Mouse (Mus musculus): Measurements from ENCODE around the gene Axdnd1.

Axdnd1 gene

DNA sequence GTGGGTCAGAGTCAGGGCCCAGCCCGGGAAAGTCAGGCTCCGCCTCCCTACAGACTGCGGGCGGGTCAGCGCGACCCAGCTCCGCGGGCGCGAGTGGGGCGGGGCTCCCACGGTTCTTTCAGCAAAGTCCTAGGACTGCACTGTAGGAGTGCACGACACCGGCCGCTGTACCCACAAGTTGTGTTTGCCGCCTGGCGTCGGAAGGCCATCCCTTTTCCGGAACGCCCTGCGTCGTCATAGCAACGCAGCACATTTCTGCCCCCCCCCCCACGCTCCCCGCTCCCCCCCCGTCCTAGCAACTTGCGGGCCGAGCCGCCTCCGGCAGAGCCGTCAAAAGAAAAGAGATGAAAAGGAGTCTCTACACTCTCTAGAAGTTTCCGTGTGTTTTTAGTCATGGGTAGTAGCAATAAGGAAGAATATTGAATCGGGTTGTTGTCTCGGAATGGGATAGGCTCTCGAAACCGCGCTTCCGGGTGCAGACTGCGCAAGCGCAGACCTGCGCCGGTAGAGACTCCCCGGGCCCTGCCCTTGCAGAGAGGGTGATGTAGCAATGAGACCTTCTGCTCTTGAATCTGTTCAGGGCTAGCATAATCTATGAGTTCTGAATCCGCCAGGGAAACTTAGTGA, at the start of gene Axdnd1:
TSS of gene Axdnd1 (minus strand) at position 489 of the 627 bp plus-strand sequence.
- peak; percentile 90 for DNase-seq (ENCODE audit: low spot score)

DNA sequence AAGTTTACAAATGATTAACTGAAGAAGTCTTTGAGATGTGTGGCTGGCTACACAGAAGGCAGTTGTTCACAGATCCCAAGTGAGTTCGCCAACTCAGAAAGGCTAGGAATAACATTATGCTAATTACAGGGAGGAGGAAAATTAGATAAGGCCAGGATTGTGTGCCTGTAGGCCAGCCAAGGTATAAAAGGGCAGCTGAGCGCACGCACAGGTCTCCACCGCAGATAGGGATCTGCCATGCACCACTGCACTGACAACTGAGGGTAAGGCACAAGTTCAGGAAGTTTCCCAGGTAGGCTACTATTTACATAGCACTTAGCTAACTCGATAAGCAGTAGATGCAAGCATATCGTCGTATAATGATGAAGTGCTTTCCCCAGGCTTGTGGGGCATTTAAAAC, 49.6 kb upstream of the Axdnd1 start:
- no peak for DNase-seq (ENCODE audit: low spot score)

DNA sequence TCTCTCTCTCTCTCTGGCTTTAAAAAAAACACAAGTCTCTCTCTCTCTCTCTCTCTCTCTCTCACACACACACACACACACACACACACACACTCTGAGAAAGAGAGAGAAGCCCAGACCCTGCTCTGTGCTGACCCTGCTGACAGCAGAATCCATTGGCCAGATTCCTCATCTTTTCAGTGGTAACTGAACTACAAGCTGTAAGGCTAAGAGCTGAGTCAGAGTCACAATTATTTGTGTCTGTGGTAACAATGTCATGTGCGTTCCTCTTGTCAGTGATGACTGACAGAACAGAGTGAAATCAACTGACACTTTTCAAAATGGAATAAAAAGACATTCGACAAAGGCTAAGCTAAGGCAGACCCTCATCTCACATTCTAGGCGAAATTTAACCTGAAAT, 47.6 kb upstream of the Axdnd1 start:
- no peak for DNase-seq (ENCODE audit: low spot score)

- DNase-seq (ENCODE audit: low spot score): no peak
Observed at GRCm38 (mm10) chr1:156467655-156468255, 46.8 kb upstream of the Axdnd1 start.

DNA sequence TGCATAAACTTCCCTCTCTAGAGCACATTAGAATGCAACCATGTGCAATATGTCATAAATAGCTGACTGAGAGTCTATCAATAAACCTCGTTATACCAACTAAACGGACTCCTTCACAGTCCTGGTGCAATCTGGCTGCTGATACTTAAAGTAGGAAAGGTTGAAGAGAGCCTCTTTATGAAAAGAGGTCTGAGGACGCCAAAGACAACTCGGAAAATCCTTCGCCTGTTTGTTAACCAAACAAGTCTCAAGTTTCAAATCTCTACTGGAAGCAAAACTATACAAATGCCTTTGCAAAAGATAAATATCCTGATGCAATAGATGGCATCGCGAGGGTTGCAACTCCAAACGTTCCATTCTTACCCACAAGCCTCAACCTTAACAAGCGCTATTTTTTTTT, 44.0 kb upstream of the Axdnd1 start:
- peak; percentile 60 for DNase-seq (ENCODE audit: low spot score)

- DNase-seq (ENCODE audit: low spot score): peak; percentile 52
Observed at GRCm38 (mm10) chr1:156463981-156464853, 43.3 kb upstream of the Axdnd1 start.

DNA sequence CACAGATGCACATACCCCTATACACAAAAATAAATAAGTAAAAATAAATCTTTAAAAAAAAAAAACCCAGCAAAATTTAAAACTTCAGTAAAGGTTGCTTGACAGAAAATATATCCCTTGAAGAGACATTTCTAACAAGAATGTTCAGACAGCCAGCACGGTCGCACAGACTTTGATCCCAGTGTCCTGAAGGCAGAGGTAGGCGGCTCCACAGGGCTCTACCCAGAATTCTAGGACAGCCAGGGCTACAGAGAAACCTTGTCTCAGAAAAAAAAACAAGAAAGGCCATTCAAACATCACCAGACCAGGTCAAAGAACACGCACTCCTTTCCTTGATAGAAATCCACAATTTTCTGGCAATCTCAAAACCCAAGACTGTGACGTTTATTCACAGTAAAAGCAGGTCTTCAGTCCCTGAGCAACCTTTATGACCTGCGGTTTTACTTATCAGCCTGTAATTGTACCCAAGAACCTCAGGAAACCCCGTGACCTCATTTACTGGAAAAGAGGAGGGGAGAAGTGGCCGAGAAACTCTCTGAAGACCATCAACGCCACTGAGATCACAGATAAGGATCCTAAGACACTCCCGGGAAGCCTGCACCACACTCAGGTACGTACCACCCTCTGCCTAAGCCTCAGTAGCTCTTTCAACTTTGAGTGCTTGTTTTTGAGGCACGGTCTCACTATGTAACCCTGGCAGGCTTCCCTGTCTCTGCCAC, 41.5 kb upstream of the Axdnd1 start:
- DNase-seq (ENCODE audit: low spot score): no peak

DNA sequence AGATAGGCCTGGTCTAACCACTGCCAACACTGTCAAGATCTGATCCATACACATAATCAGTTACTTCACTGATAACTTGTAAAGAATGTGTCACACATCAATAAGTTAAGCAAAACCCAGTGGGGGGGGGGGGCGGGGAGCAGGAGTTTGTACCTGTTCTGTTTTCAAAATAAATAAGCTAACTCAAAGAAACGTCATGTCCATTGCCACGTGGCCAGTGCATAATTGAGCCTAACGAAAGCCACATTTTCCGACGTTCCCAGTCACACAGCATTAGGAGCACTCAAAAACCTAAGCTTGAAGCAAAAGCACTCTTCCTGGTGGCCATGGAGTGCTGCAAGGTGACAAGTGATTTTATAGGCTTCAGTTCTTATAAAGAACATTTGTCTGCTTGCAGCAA, 40.1 kb upstream of the Axdnd1 start:
- DNase-seq (ENCODE audit: low spot score): no peak

DNA sequence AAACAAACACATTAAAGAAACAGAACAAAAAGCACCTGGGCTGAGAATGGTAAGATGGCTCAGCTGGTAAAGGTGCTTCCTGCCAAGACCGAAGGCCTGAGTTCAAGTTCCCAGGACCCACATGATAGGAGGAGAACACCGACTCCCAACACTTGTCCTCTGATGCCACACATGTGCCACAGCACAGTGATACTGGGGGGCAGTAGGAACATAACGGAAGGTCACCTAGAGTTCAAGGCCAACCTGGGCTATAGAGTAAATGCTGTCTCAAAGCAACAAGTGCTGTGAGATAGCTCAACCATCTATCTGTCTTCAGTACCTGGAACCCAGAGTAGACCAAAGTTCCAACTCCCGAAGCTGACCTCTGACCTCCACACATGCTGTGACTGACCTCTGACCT, 39.3 kb upstream of the Axdnd1 start:
- no peak for DNase-seq (ENCODE audit: low spot score)

GRCm38 (mm10) chr1:156459690-156460089, 38.7 kb upstream of the Axdnd1 start:
- DNase-seq (ENCODE audit: low spot score): peak; percentile 58

GRCm38 (mm10) chr1:156458391-156459060, 37.6 kb upstream of the Axdnd1 start:
- DNase-seq (ENCODE audit: low spot score): peak; percentile 76

DNA sequence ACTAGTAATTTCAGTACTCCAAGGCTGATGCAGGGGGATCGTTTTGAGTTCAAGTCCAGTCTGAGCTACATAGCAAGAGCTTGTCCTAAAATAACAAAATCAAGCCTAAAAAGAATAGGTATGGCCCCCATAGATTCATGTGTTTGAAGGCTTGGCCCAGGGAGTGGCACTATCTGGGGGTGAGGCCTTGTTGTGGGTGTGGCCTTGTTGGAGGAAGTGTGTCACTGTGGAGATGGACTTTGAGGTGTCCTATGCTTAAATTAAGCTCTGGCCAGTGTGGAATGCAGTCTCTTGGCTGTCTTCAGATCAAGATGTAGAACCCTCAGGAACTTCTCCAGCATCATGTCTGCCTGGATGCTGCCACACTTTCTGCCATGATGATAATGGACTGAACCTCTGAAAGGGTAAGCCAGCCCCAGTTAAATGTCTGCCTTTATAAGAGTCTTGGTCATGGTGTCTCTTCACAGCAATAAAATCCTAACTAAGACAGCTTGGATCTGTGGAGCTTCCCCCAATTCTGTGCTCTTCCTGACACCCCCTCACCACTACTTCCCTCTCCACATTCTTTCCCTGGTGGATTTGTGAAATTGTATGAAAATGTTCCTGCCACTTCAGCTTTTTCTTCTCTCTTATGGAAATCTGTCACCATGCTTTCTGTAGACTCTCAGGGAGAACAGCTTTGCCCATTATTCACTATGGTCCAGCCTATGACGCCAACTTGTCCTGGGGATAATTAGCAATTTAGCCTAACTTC, 34.2 kb upstream of the Axdnd1 start:
- no peak for DNase-seq (ENCODE audit: low spot score)

GRCm38 (mm10) chr1:156454384-156454783, 33.4 kb upstream of the Axdnd1 start:
- no peak for DNase-seq (ENCODE audit: low spot score)

DNA sequence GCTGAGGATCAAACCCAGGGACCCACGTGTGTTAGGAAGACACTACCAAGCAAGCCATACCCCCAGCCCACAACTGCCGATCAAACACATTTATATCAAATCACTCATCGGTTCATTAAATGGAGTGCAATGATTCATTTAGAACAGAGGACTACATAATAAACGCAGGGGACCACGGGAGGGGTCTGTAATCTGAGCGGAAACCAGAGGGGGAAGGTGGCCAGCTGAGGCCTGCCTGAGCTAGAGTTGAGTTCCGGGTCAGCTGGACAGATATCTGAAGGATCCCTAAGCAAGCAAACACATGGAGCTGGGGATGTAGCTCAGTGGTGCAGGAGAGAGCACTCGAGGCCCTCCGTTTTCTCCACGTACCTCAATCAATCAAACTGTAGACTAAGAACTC, 32.9 kb upstream of the Axdnd1 start:
- no peak for DNase-seq (ENCODE audit: low spot score)

GRCm38 (mm10) chr1:156450478-156450877, 29.5 kb upstream of the Axdnd1 start:
- no peak for DNase-seq (ENCODE audit: low spot score)

DNA sequence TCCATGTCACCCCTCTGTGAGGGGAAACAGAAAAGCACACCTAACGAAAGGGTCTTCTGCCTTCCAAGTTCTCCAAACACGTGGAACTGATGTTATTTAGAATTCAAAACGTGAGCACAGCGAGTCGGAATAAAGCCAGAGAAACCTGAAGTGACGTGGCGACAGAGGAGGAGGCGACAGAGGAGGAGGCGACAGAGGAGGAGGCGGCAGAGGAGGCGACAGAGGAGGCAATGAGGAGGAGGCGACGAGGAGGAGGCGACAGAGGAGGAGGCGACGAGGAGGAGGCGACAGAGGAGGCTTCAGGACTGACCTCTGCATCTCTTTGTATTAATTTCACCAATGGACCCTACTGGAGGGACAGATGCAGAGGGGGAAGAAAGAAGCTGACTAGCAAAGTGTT, 28.7 kb upstream of the Axdnd1 start:
- no peak for DNase-seq (ENCODE audit: low spot score)

DNA sequence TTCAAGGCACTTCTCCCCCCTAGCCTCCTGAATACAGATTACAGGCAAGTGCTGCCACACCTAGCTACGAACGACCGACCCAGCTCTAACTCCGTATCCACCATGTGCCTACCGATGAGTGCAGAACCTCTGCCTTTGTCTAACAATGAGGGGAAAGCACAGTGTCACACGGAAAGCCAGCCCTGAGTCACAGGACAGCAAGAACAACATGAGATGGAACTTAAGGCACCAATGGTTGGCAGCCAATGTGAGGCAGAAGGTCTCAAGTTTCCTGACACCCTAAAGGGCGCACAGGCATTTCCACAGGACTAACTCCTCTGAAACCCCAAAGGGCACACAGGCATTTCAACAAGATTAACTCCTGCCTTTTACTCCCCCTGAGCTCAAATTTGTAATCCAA, 28.1 kb upstream of the Axdnd1 start:
- no peak for DNase-seq (ENCODE audit: low spot score)

DNA sequence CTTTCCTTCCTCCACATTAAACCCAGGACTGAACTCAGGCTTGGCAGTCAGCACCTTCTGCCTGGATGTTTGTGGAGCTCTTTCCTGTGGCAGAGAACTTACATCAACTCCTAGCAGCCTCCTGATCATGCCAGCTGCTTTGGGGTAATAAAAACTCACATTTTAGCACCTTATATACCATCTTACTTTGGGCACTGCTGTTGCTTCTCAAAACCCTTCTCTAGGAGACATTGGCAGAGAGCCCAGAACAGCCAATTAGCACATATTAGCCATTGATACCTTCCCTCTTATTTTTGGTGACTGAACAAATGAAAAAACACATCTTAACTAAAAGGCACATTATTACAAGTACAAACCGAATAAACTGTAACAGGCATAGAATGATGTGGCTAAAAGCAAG, 24.1 kb upstream of the Axdnd1 start:
- DNase-seq (ENCODE audit: low spot score): no peak

- DNase-seq (ENCODE audit: low spot score): no peak
Observed at GRCm38 (mm10) chr1:156442776-156443175, 21.8 kb upstream of the Axdnd1 start.

- no peak for DNase-seq (ENCODE audit: low spot score)
Observed at GRCm38 (mm10) chr1:156442266-156442665, 21.3 kb upstream of the Axdnd1 start.

DNA sequence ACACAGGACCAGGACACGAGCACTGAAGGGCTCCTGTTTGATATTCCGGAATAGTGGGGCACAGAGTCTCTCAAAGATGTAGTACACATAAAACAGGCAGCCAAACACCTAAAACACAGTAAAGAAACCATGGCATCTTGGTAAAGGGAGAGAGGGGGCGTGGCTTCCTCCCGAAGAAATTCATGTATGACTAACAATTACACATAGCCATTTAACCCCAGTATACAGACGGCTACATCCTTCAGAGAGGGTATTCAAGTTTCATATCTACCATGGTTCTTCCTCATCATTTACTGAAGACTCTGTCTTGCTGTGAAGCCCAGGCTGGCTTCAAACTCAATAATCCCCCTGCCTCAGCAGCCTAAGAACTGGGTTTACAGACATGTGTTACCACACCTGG, 16.8 kb upstream of the Axdnd1 start:
- DNase-seq (ENCODE audit: low spot score): no peak

All from lung, postnatal 25 days (tissue).